Mouse (Mus musculus): ENCODE measurements around the gene C1s2.

- TF ChIP-seq CTCF (IDR thresholded peaks at IDR 0.05; ENCODE audit: insufficient read depth, low read length) = no peak
- TF ChIP-seq POLR2A (IDR thresholded peaks at IDR 0.05; ENCODE audit: borderline replicate concordance, extremely low read depth, low read depth, low read length) = no peak
Observed at GRCm38 (mm10) chr6:124592186-124592700, 43.6 kb downstream of the C1s2 start.

Measured in lung, adult 2 months (tissue).